Mouse (Mus musculus) gastrocnemius, adult 2 months (tissue): ENCODE measurements around the gene Mrpl54. TPM values are rescaled to one million over a fixed set of nuclear protein-coding genes. Genes with fewer than 3 reads are reported as not detected.

ENCODE experiments used
- DNase-seq: peaks from one replicate; pipeline ENCODE4 v3.0.0; 2022
- H3K27ac ChIP-seq: fragments of 200-600 bp; 2 replicates; pipeline ENCODE4 v1.8.1; 2022; ENCODE audit warnings: mild to moderate bottlenecking
- H3K4me3 ChIP-seq: fragments of 200-600 bp; 2 replicates; pipeline ENCODE4 v1.8.1; 2022; ENCODE audit warnings: mild to moderate bottlenecking, moderate library complexity
- CTCF ChIP-seq: fragments of 200-600 bp; IDR thresholded peaks from 2 replicates; pipeline ENCODE4 v1.8.1; 2022; ENCODE audit warnings: antibody characterized with exemption, mild to moderate bottlenecking, moderate library complexity
- intact Hi-C: fragments of 180-260 bp; cut with DNase I; formaldehyde crosslinking; loops from one replicate; pipeline ENCODE4 v1.15.1; 2025
- total RNA-seq, 2 experiments: library from RNA; stranded (reverse); gene quantifications; 2 replicates each; pipeline ENCODE4 v1.2.3; 2021

Gene Mrpl54
- total RNA-seq, 2 experiments from 2014 or later, result 103 to 112 TPM

GRCm38 (mm10) chr10:81292554-81293333 lies 26.0 kb upstream of the Mrpl54 start, which contains the start of gene Pip5k1c:
Pip5k1c (plus strand) TSS chr10:81292963.
- H3K4me3 ChIP-seq, result peak within 1 kb of the TSS; percentile 90
- peak within 1 kb of the TSS; percentile 95 for H3K27ac ChIP-seq
- peak; percentile 99 for DNase-seq
- intact Hi-C loops, result loop anchor here (2.0 to 5.0 kb wide), 2 partner anchors 26 to 60 kb away; partner anchors contain the start of gene Hmg20b
- TF ChIP-seq CTCF, result peak; percentile 89

- Histone ChIP-seq H3K27ac (no peak within 1 kb of the TSS), H3K4me3 (no peak within 1 kb of the TSS)
- TF ChIP-seq CTCF, result no peak
- intact Hi-C loops, result loop anchor here (2.0 to 5.0 kb wide), 2 partner anchors 27 to 61 kb away; partner anchors contain the start of gene Hmg20b
- no peak for DNase-seq
Measured at GRCm38 (mm10) chr10:81291511-81292104, 24.9 kb upstream of the Mrpl54 start, which contains the start of gene Tjp3. Tjp3 (minus strand) TSS chr10:81291581.

- no peak for TF ChIP-seq CTCF
- H3K4me3 ChIP-seq, result no peak overlapping the region
- H3K27ac ChIP-seq, result no peak overlapping the region
- no peak for DNase-seq
- intact Hi-C loops, result loop anchor here (5.0 kb wide), 1 partner anchor 61 kb away; the partner anchor contains the start of gene Hmg20b
Measured at GRCm38 (mm10) chr10:81290698-81291460, 24.1 kb upstream of the Mrpl54 start.

- intact Hi-C loops, result loop anchor here (2.0 to 5.0 kb wide), 4 partner anchors 15 to 162 kb away; partner anchors contain the start of gene Hmg20b
- Histone ChIP-seq H3K27ac (no peak overlapping the region), H3K4me3 (no peak overlapping the region)
- TF ChIP-seq CTCF, result no peak
- no peak for DNase-seq
Measured at GRCm38 (mm10) chr10:81289811-81290210, 23.1 kb upstream of the Mrpl54 start.

GRCm38 (mm10) chr10:81289278-81289677 lies 22.5 kb upstream of the Mrpl54 start:
- intact Hi-C loops, result loop anchor here (2.0 to 5.0 kb wide), 3 partner anchors 16 to 163 kb away; no protein-coding TSS in a partner anchor
- Histone ChIP-seq H3K4me3 (no peak overlapping the region), H3K27ac (no peak overlapping the region)
- TF ChIP-seq CTCF, result peak; percentile 91
- DNase-seq, result peak; percentile 76

- no peak overlapping the region for H3K4me3 ChIP-seq
- intact Hi-C loops, result loop anchor here (2.0 to 5.0 kb wide), 3 partner anchors 16 to 164 kb away; no protein-coding TSS in a partner anchor
- peak; percentile 64 for TF ChIP-seq CTCF
- H3K27ac ChIP-seq, result no peak overlapping the region
- no peak for DNase-seq
Measured at GRCm38 (mm10) chr10:81288601-81289000, 21.9 kb upstream of the Mrpl54 start.

GRCm38 (mm10) chr10:81287513-81288157 lies 20.9 kb upstream of the Mrpl54 start:
- TF ChIP-seq CTCF, result peak; percentile 85
- no peak overlapping the region for H3K27ac ChIP-seq
- intact Hi-C loops, result loop anchor here (2.0 to 5.0 kb wide), 3 partner anchors 17 to 165 kb away; no protein-coding TSS in a partner anchor
- peak; percentile 71 for DNase-seq
- no peak overlapping the region for H3K4me3 ChIP-seq

GRCm38 (mm10) chr10:81286586-81286985 lies 19.9 kb upstream of the Mrpl54 start:
- Histone ChIP-seq H3K4me3 (no peak overlapping the region), H3K27ac (no peak overlapping the region)
- intact Hi-C loops, result loop anchor here (5.0 kb wide), 1 partner anchor 166 kb away; no protein-coding TSS in a partner anchor
- TF ChIP-seq CTCF, result no peak
- DNase-seq, result no peak

GRCm38 (mm10) chr10:81285694-81286450 lies 19.1 kb upstream of the Mrpl54 start:
- TF ChIP-seq CTCF, result peak; percentile 3; the same call in 1 of the 2 replicates
- intact Hi-C loops, result loop anchor here (5.0 kb wide), 1 partner anchor 166 kb away; no protein-coding TSS in a partner anchor
- Histone ChIP-seq H3K4me3 (peak overlapping the region; percentile 67), H3K27ac (no peak overlapping the region)
- DNase-seq, result peak; percentile 94

- no peak overlapping the region for H3K4me3 ChIP-seq
- no peak for TF ChIP-seq CTCF
- intact Hi-C loops, result loop anchor here (5.0 kb wide), 1 partner anchor 168 kb away; no protein-coding TSS in a partner anchor
- DNase-seq, result no peak
- no peak overlapping the region for H3K27ac ChIP-seq
Measured at GRCm38 (mm10) chr10:81284719-81285118, 18.0 kb upstream of the Mrpl54 start.

GRCm38 (mm10) chr10:81284189-81284588 lies 17.5 kb upstream of the Mrpl54 start:
- no peak for DNase-seq
- intact Hi-C loops, result no loop called here
- TF ChIP-seq CTCF, result no peak
- no peak overlapping the region for H3K27ac ChIP-seq
- no peak overlapping the region for H3K4me3 ChIP-seq
